Mouse (Mus musculus) C2C12 (cell line): ENCODE results near the gene Papss2. TPM values are rescaled to one million over a fixed set of nuclear protein-coding genes. Genes with fewer than 3 reads are reported as not detected.

Source experiments
- H3K27me3 ChIP-seq: one replicate; pipeline ENCODE4 v1.6.1; 2011; ENCODE audit not compliant: control insufficient read depth, insufficient read depth, insufficient read length
- H3K36me3 ChIP-seq: one replicate; pipeline ENCODE4 v1.6.1; 2011; ENCODE audit not compliant: control insufficient read depth, insufficient read depth
- H3K4me3 ChIP-seq: one replicate; pipeline ENCODE4 v1.5.1; 2011; ENCODE audit warnings: mild to moderate bottlenecking, control low read depth; ENCODE audit not compliant: poor library complexity, insufficient read depth, severe bottlenecking
- H3K79me2 ChIP-seq: one replicate; pipeline ENCODE4 v1.6.1; 2011; ENCODE audit not compliant: control insufficient read depth, insufficient read depth
- H3K79me3 ChIP-seq: one replicate; pipeline ENCODE4 v1.6.1; 2011; ENCODE audit warnings: low read depth, control low read depth
- H3ac ChIP-seq: one replicate; pipeline ENCODE3; 2011; ENCODE audit warnings: low read depth; ENCODE audit not compliant: control insufficient read depth, insufficient read length
- CEBPB ChIP-seq: IDR thresholded peaks from one replicate; pipeline ENCODE4 v1.6.1; 2011; ENCODE audit warnings: low read depth, mild to moderate bottlenecking, control low read depth, moderate library complexity
- CTCF ChIP-seq: IDR thresholded peaks from one replicate; pipeline ENCODE4 v1.5.1; 2011; ENCODE audit not compliant: control insufficient read depth, insufficient read depth, insufficient read length
- FOSL1 ChIP-seq: IDR thresholded peaks from one replicate; pipeline ENCODE4 v1.8.0; 2011; ENCODE audit warnings: mild to moderate bottlenecking, low read length; ENCODE audit not compliant: poor library complexity, insufficient read depth, severe bottlenecking
- MAX ChIP-seq: IDR thresholded peaks from one replicate; pipeline ENCODE4 v1.6.1; 2011; ENCODE audit warnings: mild to moderate bottlenecking, control low read depth
- MYOD1 ChIP-seq: IDR thresholded peaks from one replicate; pipeline ENCODE4 v1.6.1; 2011; ENCODE audit warnings: low read depth; ENCODE audit not compliant: control insufficient read depth, insufficient read length
- MYOG ChIP-seq: IDR thresholded peaks from one replicate; pipeline ENCODE4 v1.6.1; 2011; ENCODE audit not compliant: control insufficient read depth, insufficient read length; ENCODE audit errors: extremely low read depth
- USF1 ChIP-seq: IDR thresholded peaks from one replicate; pipeline ENCODE4 v1.6.1; 2011; ENCODE audit warnings: low read depth, mild to moderate bottlenecking, control low read depth, moderate library complexity
- polyA plus RNA-seq: library from polyadenylated mRNA; unstranded; fragments of >200 nt; fragmentation: generic; extraction: Trizol; gene quantifications from one replicate; pipeline ENCODE4 v1.2.1, GENCODE M21; 2012; ENCODE audit warnings: missing spikeins

Papss2 gene
- polyA plus RNA-seq, 1 experiment: 0.29 TPM

GRCm38 (mm10) chr19:32552106-32552505 is 43.5 kb upstream of the Papss2 start:
- no peaks in the 10 kb centered on the region for H3K27me3 ChIP-seq
- no peaks in the 10 kb centered on the region for H3K36me3 ChIP-seq
- no peaks in the 10 kb centered on the region for H3K79me3 ChIP-seq
- H3K79me2 ChIP-seq: no peaks in the 10 kb centered on the region
- no peak overlapping the region for H3ac ChIP-seq
- no peak overlapping the region for H3K4me3 ChIP-seq
- no peak for TF ChIP-seq FOSL1
- TF ChIP-seq MYOD1: no peak
- no peak for TF ChIP-seq USF1
- no peak for TF ChIP-seq CTCF
- TF ChIP-seq MAX: no peak
- TF ChIP-seq CEBPB: no peak
- no peak for TF ChIP-seq MYOG

GRCm38 (mm10) chr19:32553310-32553709 is 42.3 kb upstream of the Papss2 start:
- no peak for TF ChIP-seq USF1
- TF ChIP-seq MYOD1: no peak
- TF ChIP-seq MYOG: no peak
- TF ChIP-seq CEBPB: no peak
- no peak for TF ChIP-seq MAX
- TF ChIP-seq FOSL1: no peak
- TF ChIP-seq CTCF: no peak
- Histone ChIP-seq H3K36me3 (no peaks in the 10 kb centered on the region), H3K4me3 (no peak overlapping the region), H3K79me3 (no peaks in the 10 kb centered on the region), H3ac (no peak overlapping the region), H3K27me3 (no peaks in the 10 kb centered on the region), H3K79me2 (no peaks in the 10 kb centered on the region)

GRCm38 (mm10) chr19:32555257-32555656 is 40.3 kb upstream of the Papss2 start:
- Histone ChIP-seq H3K79me2 (no peaks in the 10 kb centered on the region), H3K4me3 (no peak overlapping the region), H3K79me3 (no peaks in the 10 kb centered on the region), H3K36me3 (no peaks in the 10 kb centered on the region), H3K27me3 (no peaks in the 10 kb centered on the region), H3ac (no peak overlapping the region)
- TF ChIP-seq MYOD1 (no peak), CTCF (no peak), FOSL1 (no peak), USF1 (no peak), MAX (no peak), MYOG (no peak), CEBPB (no peak)

GRCm38 (mm10) chr19:32567025-32567424 is 28.6 kb upstream of the Papss2 start:
- TF ChIP-seq MYOG (no peak), FOSL1 (no peak), MYOD1 (no peak), MAX (no peak), CEBPB (no peak), USF1 (no peak), CTCF (no peak)
- Histone ChIP-seq H3K36me3 (no peaks in the 10 kb centered on the region), H3ac (no peak overlapping the region), H3K79me2 (no peaks in the 10 kb centered on the region), H3K27me3 (no peaks in the 10 kb centered on the region), H3K79me3 (no peaks in the 10 kb centered on the region), H3K4me3 (no peak overlapping the region)

GRCm38 (mm10) chr19:32567447-32567846 is 28.1 kb upstream of the Papss2 start:
- TF ChIP-seq CEBPB: no peak
- no peak for TF ChIP-seq CTCF
- TF ChIP-seq FOSL1: no peak
- TF ChIP-seq USF1: no peak
- no peak for TF ChIP-seq MAX
- TF ChIP-seq MYOD1: no peak
- Histone ChIP-seq H3K79me3 (no peaks in the 10 kb centered on the region), H3K36me3 (no peaks in the 10 kb centered on the region), H3K79me2 (no peaks in the 10 kb centered on the region), H3K4me3 (no peak overlapping the region), H3ac (no peak overlapping the region), H3K27me3 (no peaks in the 10 kb centered on the region)

- H3K27me3 ChIP-seq: no peaks in the 10 kb centered on the region
- H3K36me3 ChIP-seq: no peaks in the 10 kb centered on the region
- no peak overlapping the region for H3ac ChIP-seq
- no peaks in the 10 kb centered on the region for H3K79me3 ChIP-seq
- no peak overlapping the region for H3K4me3 ChIP-seq
- TF ChIP-seq MAX (no peak), CTCF (no peak), USF1 (no peak), MYOG (no peak), MYOD1 (no peak), FOSL1 (no peak), CEBPB (no peak)
- H3K79me2 ChIP-seq: no peaks in the 10 kb centered on the region
Observed at GRCm38 (mm10) chr19:32568470-32568869, 27.1 kb upstream of the Papss2 start.
